Mouse (Mus musculus) myocyte (in vitro differentiated cells): ENCODE results near the gene Twist2. TPM values are rescaled to one million over a fixed set of nuclear protein-coding genes. Genes with fewer than 3 reads are reported as not detected.

ENCODE experiments used
- H3K27me3 ChIP-seq: one replicate; pipeline ENCODE4 v1.6.1; 2011; ENCODE audit not compliant: control insufficient read depth, insufficient read depth, insufficient read length
- H3K36me3 ChIP-seq: one replicate; pipeline ENCODE4 v1.6.1; 2011; ENCODE audit not compliant: control insufficient read depth, insufficient read depth
- H3K4me2 ChIP-seq: one replicate; pipeline ENCODE4 v1.6.1; 2011; ENCODE audit warnings: low read depth, control low read depth
- H3K4me3 ChIP-seq: one replicate; pipeline ENCODE4 v1.5.1; 2011; ENCODE audit warnings: mild to moderate bottlenecking, control low read depth, moderate library complexity
- H3K79me2 ChIP-seq: one replicate; pipeline ENCODE4 v1.6.1; 2011; ENCODE audit not compliant: control insufficient read depth, insufficient read depth
- H3ac ChIP-seq: one replicate; pipeline ENCODE4 v1.6.1; 2011; ENCODE audit not compliant: control insufficient read depth, insufficient read length
- CEBPB ChIP-seq: IDR thresholded peaks from 2 replicates; pipeline ENCODE4 v1.6.1; 2011; ENCODE audit warnings: mild to moderate bottlenecking, moderate library complexity; ENCODE audit not compliant: poor library complexity, insufficient read depth, severe bottlenecking
- E2F4 ChIP-seq: IDR thresholded peaks from one replicate; pipeline ENCODE4 v1.6.1; 2011; ENCODE audit warnings: mild to moderate bottlenecking, control low read depth, moderate library complexity; ENCODE audit not compliant: insufficient read depth
- MAX ChIP-seq: IDR thresholded peaks from one replicate; pipeline ENCODE4 v1.6.1; 2011; ENCODE audit warnings: low read depth, mild to moderate bottlenecking, control low read depth
- MYOD1 ChIP-seq, 3 experiments: IDR thresholded peaks; one replicate each; pipeline ENCODE4 v1.6.1; 2011; ENCODE audit warnings: control low read depth in 2 of 3, low read depth in 2 of 3, mild to moderate bottlenecking in 2 of 3, moderate library complexity in 1 of 3; ENCODE audit not compliant: insufficient read length in 2 of 3, control insufficient read depth in 1 of 3
- MYOG ChIP-seq, 3 experiments: IDR thresholded peaks; one replicate each; pipeline ENCODE4 v1.6.1; 2011; ENCODE audit warnings: control low read depth in 2 of 3, low read depth in 2 of 3, mild to moderate bottlenecking in 2 of 3; ENCODE audit not compliant: insufficient read length in 2 of 3, control insufficient read depth in 1 of 3, insufficient read depth in 1 of 3
- POLR2A ChIP-seq: IDR thresholded peaks from one replicate; pipeline ENCODE4 v1.6.1; 2011; ENCODE audit warnings: low read depth, mild to moderate bottlenecking, control low read depth, moderate library complexity; ENCODE audit not compliant: insufficient read length
- POLR2AphosphoS2 ChIP-seq: IDR thresholded peaks from one replicate; pipeline ENCODE4 v1.6.1; 2011; ENCODE audit warnings: low read depth, control low read depth; ENCODE audit not compliant: insufficient read length
- REST ChIP-seq: IDR thresholded peaks from one replicate; pipeline ENCODE4 v1.6.1; 2011; ENCODE audit warnings: mild to moderate bottlenecking, control low read depth, moderate library complexity; ENCODE audit not compliant: insufficient read depth, insufficient read length
- SRF ChIP-seq: IDR thresholded peaks from one replicate; pipeline ENCODE4 v1.6.1; 2011; ENCODE audit warnings: low read depth; ENCODE audit not compliant: control insufficient read depth, insufficient read length
- TCF12 ChIP-seq: IDR thresholded peaks from one replicate; pipeline ENCODE4 v1.6.1; 2011; ENCODE audit warnings: mild to moderate bottlenecking, control low read depth; ENCODE audit not compliant: poor library complexity, insufficient read depth, severe bottlenecking
- TCF3 ChIP-seq: IDR thresholded peaks from one replicate; pipeline ENCODE4 v1.6.1; 2011; ENCODE audit warnings: low read depth, control low read depth; ENCODE audit not compliant: insufficient read length
- USF1 ChIP-seq: IDR thresholded peaks from one replicate; pipeline ENCODE4 v1.6.1; 2011; ENCODE audit warnings: low read depth, mild to moderate bottlenecking, control low read depth, moderate library complexity
- polyA plus RNA-seq: library from polyadenylated mRNA; unstranded; fragments of >200 nt; fragmentation: generic; extraction: Trizol; gene quantifications from one replicate; pipeline ENCODE4 v1.2.1, GENCODE M21; 2012; ENCODE audit warnings: missing spikeins

The Twist2 gene
- polyA plus RNA-seq, 1 experiment, result 16.6 TPM

- Histone ChIP-seq H3K79me2 (no peaks in the 10 kb centered on the region), H3K4me3 (no peak overlapping the region), H3K36me3 (no peaks in the 10 kb centered on the region), H3K4me2 (peak overlapping the region; percentile 47), H3K27me3 (no peaks in the 10 kb centered on the region), H3ac (no peak overlapping the region)
- TF ChIP-seq MYOG (IDR thresholded peaks at IDR 0.05; ENCODE audit: control insufficient read depth in 1 of 3, insufficient read depth in 1 of 3, insufficient read length in 2 of 3, low read depth in 2 of 3) (peak in 1 of 3 experiments; percentile 21), CEBPB (peak; percentile 65), SRF (no peak)
Measured at GRCm38 (mm10) chr1:91823530-91823929, 22.3 kb downstream of the Twist2 start.

GRCm38 (mm10) chr1:91823951-91824350 is 22.7 kb downstream of the Twist2 start:
- peak overlapping the region; percentile 47 for H3K4me2 ChIP-seq
- H3K27me3 ChIP-seq, result no peaks in the 10 kb centered on the region
- TF ChIP-seq REST (no peak), E2F4 (no peak), USF1 (no peak), MYOD1 (IDR thresholded peaks at IDR 0.05; ENCODE audit: control insufficient read depth in 1 of 3, insufficient read length in 2 of 3, low read depth in 2 of 3) (no peak), MYOG (IDR thresholded peaks at IDR 0.05; ENCODE audit: control insufficient read depth in 1 of 3, insufficient read depth in 1 of 3, insufficient read length in 2 of 3, low read depth in 2 of 3) (no peak), SRF (no peak), POLR2AphosphoS2 (no peak), TCF12 (no peak), POLR2A (no peak), TCF3 (no peak), MAX (no peak), CEBPB (no peak)
- no peak overlapping the region for H3K4me3 ChIP-seq
- H3K36me3 ChIP-seq, result no peaks in the 10 kb centered on the region
- H3ac ChIP-seq, result no peak overlapping the region
- no peaks in the 10 kb centered on the region for H3K79me2 ChIP-seq

GRCm38 (mm10) chr1:91825261-91825660 is 24.0 kb downstream of the Twist2 start:
- Histone ChIP-seq H3K79me2 (no peaks in the 10 kb centered on the region), H3K36me3 (no peaks in the 10 kb centered on the region), H3K4me2 (no peak overlapping the region), H3K4me3 (no peak overlapping the region), H3ac (no peak overlapping the region), H3K27me3 (no peaks in the 10 kb centered on the region)
- TF ChIP-seq CEBPB (no peak), MYOG (IDR thresholded peaks at IDR 0.05; ENCODE audit: control insufficient read depth in 1 of 3, insufficient read depth in 1 of 3, insufficient read length in 2 of 3, low read depth in 2 of 3) (no peak), TCF12 (no peak), TCF3 (no peak), MAX (no peak), POLR2AphosphoS2 (no peak), E2F4 (no peak), USF1 (no peak), SRF (no peak), MYOD1 (IDR thresholded peaks at IDR 0.05; ENCODE audit: control insufficient read depth in 1 of 3, insufficient read length in 2 of 3, low read depth in 2 of 3) (no peak), POLR2A (no peak), REST (no peak)

- no peak overlapping the region for H3K4me3 ChIP-seq
- H3K79me2 ChIP-seq, result no peaks in the 10 kb centered on the region
- no peaks in the 10 kb centered on the region for H3K36me3 ChIP-seq
- H3ac ChIP-seq, result no peak overlapping the region
- H3K4me2 ChIP-seq, result no peak overlapping the region
- TF ChIP-seq CEBPB (no peak), POLR2AphosphoS2 (no peak), SRF (no peak)
- H3K27me3 ChIP-seq, result no peaks in the 10 kb centered on the region
Measured at GRCm38 (mm10) chr1:91831978-91832377, 30.7 kb downstream of the Twist2 start.

- Histone ChIP-seq H3K79me2 (no peaks in the 10 kb centered on the region), H3K27me3 (no peaks in the 10 kb centered on the region), H3ac (no peak overlapping the region), H3K4me3 (no peak overlapping the region), H3K4me2 (no peak overlapping the region), H3K36me3 (no peaks in the 10 kb centered on the region)
- TF ChIP-seq TCF3, result no peak
- TF ChIP-seq TCF12, result no peak
- no peak for TF ChIP-seq E2F4
- no peak for TF ChIP-seq CEBPB
- no peak for TF ChIP-seq REST
- TF ChIP-seq MAX, result no peak
- TF ChIP-seq MYOG (IDR thresholded peaks at IDR 0.05; ENCODE audit: control insufficient read depth in 1 of 3, insufficient read depth in 1 of 3, insufficient read length in 2 of 3, low read depth in 2 of 3), result no peak
- no peak for TF ChIP-seq MYOD1 (IDR thresholded peaks at IDR 0.05; ENCODE audit: control insufficient read depth in 1 of 3, insufficient read length in 2 of 3, low read depth in 2 of 3)
- TF ChIP-seq USF1, result no peak
- TF ChIP-seq POLR2AphosphoS2, result no peak
- no peak for TF ChIP-seq SRF
- no peak for TF ChIP-seq POLR2A
Measured at GRCm38 (mm10) chr1:91839557-91839956, 38.3 kb downstream of the Twist2 start.
